In genomic region chr12:112804046-112804445, GRCm38 (mm10) we compare ENCODE assay signal across 14 mouse cellular contexts. TPM values are rescaled to one million over a fixed set of nuclear protein-coding genes. Genes with fewer than 3 reads are reported as not detected.
A peak's percentile ranks its signal among the peaks of the same experiment; 100 is the strongest.
DNase-seq lines count a peak whose midpoint lies in the region; ATAC-seq lines count a peak whose summit lies in the region.
"Had no signal": no experiment of that assay in that cellular context is flagged by ENCODE, and none has a peak within 500 bp of the region (broad histone marks: within the 10 kb centered on the region; RNA-seq: fewer than 3 reads in every experiment).

No protein-coding gene starts in this region.

- no peak overlapping the region for H3K4me2 ChIP-seq in hindbrain, embryonic 13.5 days
- H3K4me2 ChIP-seq in hindbrain, embryonic 14.5 days (replicated peaks) = no peak overlapping the region
- H3K4me2 ChIP-seq: limb, embryonic 15.5 days had no signal

- no peak overlapping the region for H3K4me3 ChIP-seq in hindbrain, embryonic 13.5 days
- no peak overlapping the region for H3K4me3 ChIP-seq in hindbrain, embryonic 14.5 days (replicated peaks; ENCODE audit: low read length)
- H3K4me3 ChIP-seq: erythroblast, embryonic 14.5 days; left cerebral cortex, adult 2 months; limb, embryonic 15.5 days had no signal

- no peak for ATAC-seq in hindbrain, embryonic 13.5 days (ENCODE audit: low FRiP score)
- ATAC-seq in hindbrain, embryonic 14.5 days (ENCODE audit: low FRiP score) = no peak
- ATAC-seq: CD4-positive, CD25-positive, alpha-beta regulatory T cell, adult 4 months had no signal

- peaks cover 21% of the 10 kb centered on the region for H3K4me1 ChIP-seq in hindbrain, embryonic 13.5 days (replicated peaks)
- H3K4me1 ChIP-seq in hindbrain, embryonic 14.5 days (replicated peaks; ENCODE audit: control insufficient read depth, insufficient read depth, low read length) = peaks cover 14% of the 10 kb centered on the region

- H3K27me3 ChIP-seq in hindbrain, embryonic 13.5 days = peaks cover 64% of the 10 kb centered on the region
- H3K27me3 ChIP-seq in hindbrain, embryonic 14.5 days (ENCODE audit: control insufficient read depth, insufficient read depth, low read length) = peaks cover 14% of the 10 kb centered on the region

- WGBS in hindbrain, embryonic 13.5 days = 45% methylated on average over 13 of the region's 13 CpGs
- 49% methylated on average over 13 of the region's 13 CpGs for whole genome bisulfite sequencing in hindbrain, embryonic 14.5 days

- DNase-seq in cerebellum, postnatal 14 days = peak; percentile 47 to 53
- no peak for DNase-seq in cerebellum, adult 8-10 months
- no peak for DNase-seq in hindbrain, embryonic 14.5 days (ENCODE audit: low spot score)
- DNase-seq in right cerebral cortex, postnatal 14 days = peak; percentile 25
- no peak for DNase-seq in right cerebral cortex, postnatal 10 days (ENCODE audit: low spot score in 2 of 2)
- DNase-seq in layer of hippocampus, adult 9-10 months (ENCODE audit: low spot score) = no peak
- no peak for DNase-seq in gastrocnemius, postnatal 25 days
- DNase-seq: thymus, postnatal 36 days had no signal

- no peak overlapping the region for H3K27ac ChIP-seq in hindbrain, embryonic 13.5 days
- H3K27ac ChIP-seq in hindbrain, embryonic 14.5 days = no peak overlapping the region
- H3K27ac ChIP-seq: left cerebral cortex, adult 2 months; limb, embryonic 15.5 days had no signal

- H3K36me3 ChIP-seq in hindbrain, embryonic 13.5 days = no peaks in the 10 kb centered on the region
- H3K36me3 ChIP-seq in hindbrain, embryonic 14.5 days (replicated peaks; ENCODE audit: control insufficient read depth, insufficient read depth) = no peaks in the 10 kb centered on the region
- H3K36me3 ChIP-seq: limb, embryonic 15.5 days had no signal

- no peaks in the 10 kb centered on the region for H3K9me3 ChIP-seq in hindbrain, embryonic 13.5 days
- H3K9me3 ChIP-seq in hindbrain, embryonic 14.5 days (ENCODE audit: control insufficient read depth, low read length) = no peaks in the 10 kb centered on the region
- H3K9me3 ChIP-seq: limb, embryonic 15.5 days had no signal

- H3K9ac ChIP-seq in hindbrain, embryonic 13.5 days = peak overlapping the region; percentile 43
- no peak overlapping the region for H3K9ac ChIP-seq in hindbrain, embryonic 14.5 days
- H3K9ac ChIP-seq: limb, embryonic 15.5 days had no signal

RNA-seq across cellular contexts. Expression of gene Ahnak2, which starts 1.6 kb away (rescaled TPM):
- polyA plus RNA-seq in hindbrain, embryonic 13.5 days (2015; fragmentation: Nextera tagmentation; extraction: Ambion mirVana) = 0.84 and 0.86 TPM in 2 replicates
- 1.9 and 2.5 TPM in 2 replicates for polyA plus RNA-seq in hindbrain, embryonic 14.5 days (2014; fragmentation: Nextera tagmentation; extraction: Ambion mirVana)
- 10 to 100 TPM in 1 of 2 experiments, 1 to 10 TPM in 1; 4.9 to 11.8 TPM for total RNA-seq in gastrocnemius, postnatal 25 days (2021)
- total RNA-seq: megakaryocyte-erythroid progenitor cell, adult 5-6 weeks had no signal
- polyA plus RNA-seq: CD4-positive, CD25-positive, alpha-beta regulatory T cell, adult 4 months had no signal

RNA-seq across cellular contexts. Expression of gene Clba1, which starts 4.7 kb away (rescaled TPM):
- polyA plus RNA-seq in hindbrain, embryonic 13.5 days (2015; fragmentation: Nextera tagmentation; extraction: Ambion mirVana) = 20.0 and 21.9 TPM in 2 replicates
- polyA plus RNA-seq in hindbrain, embryonic 14.5 days (2014; fragmentation: Nextera tagmentation; extraction: Ambion mirVana) = 20.2 and 21.0 TPM in 2 replicates
- total RNA-seq in gastrocnemius, postnatal 25 days (2021) = under 1 TPM; 0.46 to 0.96 TPM
- polyA plus RNA-seq: erythroblast, embryonic 14.5 days had no signal

RNA-seq across cellular contexts. Expression of gene Cdca4, which starts 25.2 kb away (rescaled TPM):
- polyA plus RNA-seq in hindbrain, embryonic 13.5 days (2015; fragmentation: Nextera tagmentation; extraction: Ambion mirVana) = 55.3 and 60.5 TPM in 2 replicates
- 39.1 and 43.4 TPM in 2 replicates for polyA plus RNA-seq in hindbrain, embryonic 14.5 days (2014; fragmentation: Nextera tagmentation; extraction: Ambion mirVana)
- 1 to 10 TPM; 3.4 to 3.5 TPM for total RNA-seq in gastrocnemius, postnatal 25 days (2021)

RNA-seq across cellular contexts. Expression of gene Pld4, which starts 43.6 kb away (rescaled TPM):
- 6.4 and 7.0 TPM in 2 replicates for polyA plus RNA-seq in hindbrain, embryonic 13.5 days (2015; fragmentation: Nextera tagmentation; extraction: Ambion mirVana)
- polyA plus RNA-seq in hindbrain, embryonic 14.5 days (2014; fragmentation: Nextera tagmentation; extraction: Ambion mirVana) = 7.1 and 7.9 TPM in 2 replicates
- total RNA-seq in gastrocnemius, postnatal 25 days (2021) = 1 to 10 TPM; 3.5 to 3.9 TPM

Comparison
In these comparisons a context has a peak if more than half of its experiments do, and no peak if none do; other contexts are left out.
1. DNase-seq: peak in cerebellum, postnatal 14 days (2 of 2) and right cerebral cortex, postnatal 14 days (single experiment); none in cerebellum, adult 8-10 months (single experiment), hindbrain, embryonic 14.5 days (single experiment), right cerebral cortex, postnatal 10 days (0 of 2), layer of hippocampus, adult 9-10 months (single experiment) and gastrocnemius, postnatal 25 days (single experiment).